Mouse (Mus musculus) left cerebral cortex, postnatal 14 days (tissue): ENCODE results near the gene Mafb. TPM values are rescaled to one million over a fixed set of nuclear protein-coding genes. Genes with fewer than 3 reads are reported as not detected.

Source experiments
- DNase-seq, 2 experiments: peaks; one replicate each; pipeline ENCODE4 v3.0.0; 2021 to 2022; ENCODE audit warnings: low spot score in 2 of 2, mixed read lengths in 1 of 2
- intact Hi-C: fragments of 180-260 bp; cut with DNase I; formaldehyde crosslinking; loops from one replicate; pipeline ENCODE4 v1.15.1; 2025
- total RNA-seq, 2 experiments: library from RNA; stranded (reverse); gene quantifications; 2 replicates each; pipeline ENCODE4 v1.2.3; 2021

The Mafb gene
- total RNA-seq, 2 experiments from 2014 or later = 19.3 to 20.2 TPM

- intact Hi-C loops = no loop called here
- no peak for DNase-seq
Measured at GRCm38 (mm10) chr2:160339595-160339994, 27.3 kb downstream of the Mafb start.

DNA sequence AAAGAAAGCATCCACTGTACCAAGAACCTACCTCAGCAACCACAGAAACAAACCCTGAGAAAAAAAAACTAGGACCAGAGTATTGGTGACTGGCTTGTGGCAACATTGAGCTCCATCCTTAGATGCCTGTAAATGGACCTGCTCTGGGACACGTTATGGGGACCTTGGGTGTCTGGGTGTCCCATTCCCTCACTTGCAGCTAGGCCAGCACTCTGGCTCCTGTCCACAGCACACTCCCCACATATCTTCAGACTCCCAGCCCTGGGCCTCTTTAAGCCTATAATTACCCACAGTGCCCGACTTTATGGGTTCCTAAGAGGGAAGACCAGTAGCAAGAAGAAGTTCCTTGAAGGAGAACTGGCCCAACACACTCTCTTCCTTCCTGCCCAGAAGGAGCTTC lies 30.8 kb downstream of the Mafb start:
- no peak for DNase-seq
- intact Hi-C loops = no loop called here

DNA sequence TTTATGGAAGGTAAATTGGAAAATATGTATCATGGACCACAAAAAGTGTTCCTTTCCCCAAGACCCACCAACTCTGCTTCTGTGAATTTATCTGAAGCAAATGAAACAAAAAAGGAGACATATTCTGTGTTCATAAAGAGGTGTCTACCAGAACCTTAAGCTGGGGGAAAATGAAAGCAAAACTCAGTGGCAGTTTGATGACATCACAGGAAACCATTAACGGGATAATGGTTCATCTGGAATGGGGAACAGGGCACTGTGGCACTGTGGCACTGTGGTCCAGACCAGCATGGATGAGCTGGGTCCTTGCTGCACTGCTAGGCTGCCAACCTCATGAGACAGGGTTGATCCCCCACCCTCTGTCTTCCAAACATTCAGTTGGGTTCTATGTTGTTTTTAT lies 31.8 kb downstream of the Mafb start:
- DNase-seq = no peak
- intact Hi-C loops = no loop called here

DNA sequence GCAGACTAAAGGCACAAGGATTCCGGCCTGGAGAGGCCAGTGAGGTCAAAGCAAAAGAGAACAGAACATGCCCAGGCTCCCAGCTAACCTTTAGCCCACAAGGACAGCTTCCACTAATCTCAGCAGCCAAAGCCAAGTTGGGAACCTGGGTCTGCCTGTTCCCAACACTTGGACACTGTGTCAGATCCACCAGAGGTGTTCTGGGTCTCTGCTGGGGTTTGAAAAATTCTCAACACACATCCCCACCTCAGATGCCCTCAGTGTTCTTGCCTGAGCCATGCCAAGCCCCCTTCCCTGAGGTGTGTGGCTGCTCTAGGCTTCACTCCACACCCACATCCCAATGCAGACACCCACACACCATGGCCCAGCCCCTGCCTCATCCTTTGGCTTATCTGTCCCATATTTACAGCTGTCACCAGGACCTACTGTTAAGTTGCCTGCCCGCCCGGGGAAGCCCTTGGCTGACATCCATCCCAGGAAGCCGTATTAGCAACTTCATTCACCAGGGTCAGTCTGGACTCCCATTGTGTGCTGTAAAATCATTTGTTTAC lies 32.7 kb downstream of the Mafb start, which contains the start of gene Gm826:
Gene Gm826 (minus strand): TSS at position 52 of the 551 bp plus-strand sequence.
- intact Hi-C loops = no loop called here
- DNase-seq = no peak

DNA sequence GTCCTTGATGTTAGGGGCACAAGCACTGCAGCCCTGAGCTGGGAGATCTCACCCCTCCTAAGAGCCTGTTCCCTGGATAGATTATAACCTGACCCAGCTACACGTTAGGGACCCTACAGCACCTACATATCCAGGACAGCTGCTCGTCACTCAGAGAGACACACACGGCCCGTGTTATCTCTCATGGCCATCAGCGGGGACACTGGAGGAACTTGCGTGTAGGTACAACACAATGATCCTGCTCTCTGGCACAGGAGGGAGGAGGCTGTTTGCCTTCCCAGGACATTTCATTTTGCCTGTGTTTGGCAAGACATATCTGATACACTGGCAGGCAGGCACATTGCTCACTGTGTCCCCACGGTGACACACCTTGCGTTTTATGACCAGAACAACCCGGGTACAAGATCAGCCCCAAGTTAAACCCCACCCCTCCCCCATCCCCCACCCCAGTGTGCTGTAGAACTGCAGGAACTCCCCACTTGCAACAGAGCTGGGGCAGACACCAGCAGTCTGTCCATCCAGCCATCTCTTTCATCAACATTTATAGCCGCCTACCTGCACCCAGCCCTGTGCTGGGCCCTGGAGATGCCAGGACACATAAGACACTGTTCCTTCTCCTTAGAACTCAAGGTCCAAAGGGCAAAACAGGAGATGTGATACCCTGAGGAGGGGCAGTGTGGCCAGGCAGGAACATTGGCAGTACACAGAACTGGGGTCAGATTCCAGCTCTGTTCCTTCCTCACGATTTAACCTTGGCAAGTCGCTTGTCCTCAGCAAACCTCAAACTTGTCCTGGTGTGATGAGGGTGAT lies 34.1 kb downstream of the Mafb start:
- intact Hi-C loops = no loop called here
- no peak for DNase-seq

DNA sequence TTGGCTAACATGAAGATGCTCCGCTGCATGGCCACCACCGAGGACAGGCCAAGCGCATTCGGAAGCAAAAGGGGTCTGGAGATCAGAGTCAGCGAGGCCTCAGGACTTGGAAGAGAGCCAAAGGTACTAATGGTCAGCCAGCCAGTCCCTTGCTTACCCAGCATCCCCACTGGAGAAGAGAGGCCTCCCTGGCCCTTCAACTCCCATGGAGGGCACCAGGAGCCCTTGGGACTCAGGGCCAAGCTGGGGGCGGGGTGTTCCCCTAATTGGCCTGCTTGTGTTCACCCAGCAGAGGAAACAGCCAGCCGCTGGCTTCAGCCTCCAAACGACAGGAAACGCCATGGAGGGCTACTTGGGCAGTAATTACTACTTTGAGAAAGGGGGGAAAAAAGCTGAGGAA lies 38.0 kb downstream of the Mafb start:
- peak in 1 of 2 experiments; percentile 32 for DNase-seq
- intact Hi-C loops = no loop called here

DNA sequence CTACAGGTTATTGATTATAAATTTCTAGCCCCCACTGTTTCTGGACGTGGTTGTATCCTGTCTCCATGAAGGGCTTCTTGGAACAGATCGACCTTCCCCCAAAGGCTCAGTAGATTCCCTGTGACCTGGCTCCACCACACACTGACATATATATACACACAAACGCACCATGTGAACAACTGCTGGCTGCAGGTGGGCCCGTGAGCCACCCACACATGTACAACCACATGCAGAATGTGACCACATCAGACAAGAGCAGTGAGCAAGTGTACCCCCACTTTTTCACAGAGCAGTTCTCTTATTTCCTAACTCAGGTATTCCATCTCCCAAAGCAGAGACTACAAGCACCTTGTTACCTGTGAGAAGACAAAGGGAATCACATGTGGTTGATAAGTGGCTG lies 39.1 kb downstream of the Mafb start:
- intact Hi-C loops = no loop called here

GRCm38 (mm10) chr2:160327167-160327566 lies 39.7 kb downstream of the Mafb start:
- intact Hi-C loops = no loop called here
- no peak for DNase-seq

More for the DNA sequence above, 39.1 kb downstream of the Mafb start:
- DNase-seq = no peak

DNA sequence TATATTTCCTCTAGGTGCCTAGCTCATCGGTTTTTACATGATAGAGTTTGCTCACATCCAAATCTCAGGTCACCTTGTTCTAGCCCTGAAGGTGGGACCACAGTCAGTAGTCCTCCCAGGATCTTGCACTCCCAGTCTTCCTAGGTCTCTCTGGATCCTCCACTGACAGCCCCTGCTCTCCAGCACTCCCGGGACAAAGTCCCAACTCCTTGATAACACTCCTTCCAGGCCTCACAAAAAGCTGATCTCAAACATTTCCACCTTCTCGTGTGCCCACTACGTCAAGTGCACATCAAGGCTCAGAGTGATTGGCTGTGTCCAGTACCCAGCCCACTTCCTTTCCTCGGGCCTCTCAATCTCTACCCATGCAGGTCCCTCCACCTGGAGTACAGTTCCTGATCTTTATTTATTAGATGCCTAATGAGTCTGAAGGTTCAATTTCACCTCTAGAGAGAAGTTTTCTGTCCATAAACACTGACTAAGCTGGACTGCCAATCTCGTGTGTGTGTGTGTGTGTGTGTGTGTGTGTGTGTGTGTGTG lies 41.7 kb downstream of the Mafb start:
- intact Hi-C loops = no loop called here

DNA sequence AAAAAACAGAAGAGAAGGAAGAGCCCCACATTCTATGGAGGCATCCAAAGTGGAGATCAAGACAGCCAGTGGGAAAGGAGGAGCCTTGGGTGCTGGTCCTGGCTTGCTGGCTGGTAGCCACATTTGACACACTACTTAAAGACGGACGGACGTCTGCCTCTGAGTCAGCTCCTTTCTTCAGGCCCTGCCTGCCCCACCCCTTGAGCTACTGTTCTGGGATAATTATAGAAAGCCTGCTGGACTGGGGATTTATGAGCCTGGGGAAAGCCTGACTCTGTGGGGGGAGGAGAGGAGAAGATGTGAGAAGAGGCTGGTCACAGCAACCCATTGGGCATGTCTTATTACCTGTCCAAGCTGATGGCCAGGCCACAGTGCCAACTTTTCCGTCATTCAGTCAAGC lies 45.0 kb downstream of the Mafb start:
- DNase-seq = no peak
- intact Hi-C loops = no loop called here

More for the DNA sequence above, 41.7 kb downstream of the Mafb start:
- no peak for DNase-seq

- DNase-seq = no peak
- intact Hi-C loops = no loop called here
Measured at GRCm38 (mm10) chr2:160318255-160318654, 48.6 kb downstream of the Mafb start.

Other genes starting within 250 kb of the Mafb start
- not detected for gene Gm826, start 32.9 kb downstream of the Mafb start, total RNA-seq